Mouse (Mus musculus) heart, postnatal 25 days (tissue): ENCODE measurements at regions not wholly inside any gene's neighbourhood (a gene's known extent, or its start where the extent isn't known, plus 50 kb on each side); places are given as distances from the start of the nearest gene placed in this dataset.
"Not testable (repeated sequence)": the region's sequence is repeated elsewhere in the genome, so short reads cannot be mapped to it uniquely, and the experiment has no call there.

ENCODE experiments used
- DNase-seq: peaks from one replicate; pipeline ENCODE4 v3.0.0; 2022; ENCODE audit warnings: low spot score
- intact Hi-C: fragments of 180-260 bp; cut with DNase I; formaldehyde crosslinking; loops from one replicate; pipeline ENCODE4 v1.15.1; 2025

DNA sequence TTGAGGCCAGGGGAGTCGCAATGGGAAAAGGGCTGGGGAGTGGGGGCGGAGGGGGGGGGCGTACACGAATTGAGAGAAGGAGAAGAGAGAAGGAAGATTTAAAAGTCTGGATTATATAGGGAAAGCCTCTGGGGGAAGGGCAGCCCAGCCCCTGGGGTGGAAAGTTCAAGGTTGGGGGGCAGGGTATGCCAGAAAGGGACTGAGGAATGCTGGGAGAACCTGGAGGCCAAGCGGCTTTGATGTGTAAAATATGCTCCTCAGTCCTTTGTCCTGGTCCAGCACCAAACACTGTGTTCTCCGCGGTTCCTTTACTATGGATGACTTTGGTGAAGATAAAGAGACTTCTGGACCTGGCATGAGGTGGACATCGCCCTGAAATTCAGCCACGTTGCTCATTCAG lies 117.8 kb upstream of the Rhobtb1 start:
- intact Hi-C loops, result no loop called here
- no peak for DNase-seq

DNA sequence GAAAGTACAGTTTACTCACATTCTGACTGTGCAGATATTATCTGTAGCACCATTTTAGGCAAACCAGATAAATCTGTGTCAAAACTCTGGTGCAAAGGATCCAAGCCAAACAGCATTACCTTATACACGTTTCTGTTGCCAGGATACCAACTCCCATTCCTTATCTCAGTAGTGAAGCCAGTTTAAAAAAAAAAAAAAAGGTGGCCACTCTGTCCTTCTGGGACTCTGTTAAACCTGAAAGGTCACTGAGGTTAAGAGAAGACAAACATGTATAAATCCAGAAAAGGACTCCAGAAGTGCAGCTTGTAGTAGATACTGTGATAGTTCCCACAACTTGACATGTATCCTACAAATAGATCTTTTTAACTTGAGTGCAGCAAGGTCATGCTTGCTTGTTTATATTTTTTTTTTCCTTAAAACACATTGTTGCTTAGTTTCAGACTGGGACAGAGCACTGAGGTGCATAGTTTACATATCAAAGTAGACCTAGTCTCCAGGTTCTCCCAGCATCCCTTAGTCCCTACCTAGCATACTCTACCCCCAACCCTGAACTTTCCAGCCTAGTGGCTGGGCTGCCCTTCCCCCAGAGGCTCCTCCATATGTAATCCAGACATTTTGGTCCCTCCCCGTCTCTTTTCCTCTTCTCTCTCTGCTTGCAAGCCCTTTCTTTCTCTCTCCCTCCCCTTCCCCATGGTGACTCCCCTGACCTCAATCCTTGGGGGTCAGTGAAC lies 116.7 kb upstream of the Rhobtb1 start:
- no peak for DNase-seq
- intact Hi-C loops, result no loop called here

DNA sequence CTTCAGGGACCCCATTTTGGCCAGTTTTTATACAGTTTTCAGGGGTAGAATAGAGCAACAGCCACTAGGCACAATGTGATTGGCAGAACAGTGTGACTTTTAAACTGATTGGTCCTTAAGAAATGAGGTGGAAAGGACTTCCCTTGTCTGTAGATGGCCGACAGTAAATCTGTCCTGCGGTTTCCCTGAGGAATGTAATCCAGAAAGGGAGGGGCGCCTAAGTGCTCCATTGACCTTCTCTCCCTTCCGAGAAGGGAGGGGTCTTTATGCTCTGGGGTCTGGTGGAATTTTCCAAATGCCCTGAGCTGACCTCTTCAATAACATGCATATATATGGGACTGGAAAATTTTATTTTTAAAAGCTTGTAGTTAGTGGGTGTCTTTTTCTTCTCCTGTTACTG lies 115.7 kb upstream of the Rhobtb1 start:
- intact Hi-C loops, DNase-seq: not testable (repeated sequence)

DNA sequence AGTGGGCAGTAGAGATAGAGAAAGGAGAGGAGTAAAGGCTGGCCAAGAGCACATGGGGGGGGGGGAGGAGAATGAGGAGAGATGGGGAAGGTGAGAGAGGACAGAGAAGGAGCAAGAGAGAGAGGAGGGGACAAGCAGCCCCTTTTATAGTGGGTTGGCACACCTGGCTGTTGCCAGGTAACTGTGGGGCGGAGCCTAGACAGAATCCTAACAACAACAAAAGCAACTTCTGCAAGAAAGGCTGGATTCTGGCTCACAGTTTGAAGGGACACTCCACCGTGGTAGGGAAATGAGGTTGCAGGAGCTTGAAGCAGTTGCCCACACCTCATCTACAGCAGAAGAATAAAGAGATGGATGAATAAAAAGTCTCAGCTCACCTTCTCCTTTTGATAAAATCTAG lies 115.1 kb upstream of the Rhobtb1 start:
- intact Hi-C loops, result no loop called here
- no peak for DNase-seq

DNA sequence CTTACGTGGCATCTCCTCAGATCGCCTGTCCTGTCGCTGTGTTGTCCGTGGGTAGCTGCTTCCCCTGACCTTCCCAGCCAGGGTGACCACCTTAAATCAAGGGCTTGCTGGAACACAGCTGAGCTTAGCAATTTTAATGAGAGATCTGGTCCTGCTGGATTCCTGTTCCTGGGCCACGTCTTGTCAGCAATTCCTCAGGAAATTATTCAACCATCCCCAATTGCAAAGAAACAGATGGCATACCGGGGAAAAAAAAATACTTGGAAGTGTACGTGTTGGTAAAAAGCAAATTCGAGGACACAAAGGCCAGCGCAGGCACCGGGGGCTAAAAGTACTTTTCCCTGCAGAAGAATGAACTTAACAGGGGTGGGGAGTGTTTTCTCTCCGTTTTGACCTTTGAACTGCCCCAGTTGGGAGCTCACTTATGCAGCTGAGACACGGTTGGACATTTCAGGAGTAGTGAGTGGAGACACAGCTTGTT lies 107.0 kb upstream of the Rhobtb1 start:
- intact Hi-C loops, result no loop called here
- no peak for DNase-seq

DNA sequence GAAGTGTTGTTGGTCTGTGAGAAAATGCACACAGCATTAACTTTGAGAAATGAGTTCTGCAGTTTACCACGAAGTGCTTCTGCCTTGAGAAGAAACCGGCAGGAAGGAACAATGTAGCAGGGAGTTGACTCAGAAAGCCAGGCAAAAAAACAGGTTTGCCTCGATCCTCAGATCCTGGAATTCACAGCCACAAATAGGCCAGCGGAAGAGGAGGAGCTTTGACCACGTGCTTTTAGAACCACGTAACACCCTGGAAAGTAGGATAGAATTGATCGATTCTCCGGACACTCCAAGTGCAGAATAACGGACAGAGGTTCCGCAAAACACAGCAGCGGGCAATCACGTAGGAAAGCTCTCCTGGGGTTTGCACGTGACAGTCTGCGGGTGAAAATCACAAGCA lies 106.0 kb upstream of the Rhobtb1 start:
- DNase-seq, result no peak
- intact Hi-C loops, result no loop called here

DNA sequence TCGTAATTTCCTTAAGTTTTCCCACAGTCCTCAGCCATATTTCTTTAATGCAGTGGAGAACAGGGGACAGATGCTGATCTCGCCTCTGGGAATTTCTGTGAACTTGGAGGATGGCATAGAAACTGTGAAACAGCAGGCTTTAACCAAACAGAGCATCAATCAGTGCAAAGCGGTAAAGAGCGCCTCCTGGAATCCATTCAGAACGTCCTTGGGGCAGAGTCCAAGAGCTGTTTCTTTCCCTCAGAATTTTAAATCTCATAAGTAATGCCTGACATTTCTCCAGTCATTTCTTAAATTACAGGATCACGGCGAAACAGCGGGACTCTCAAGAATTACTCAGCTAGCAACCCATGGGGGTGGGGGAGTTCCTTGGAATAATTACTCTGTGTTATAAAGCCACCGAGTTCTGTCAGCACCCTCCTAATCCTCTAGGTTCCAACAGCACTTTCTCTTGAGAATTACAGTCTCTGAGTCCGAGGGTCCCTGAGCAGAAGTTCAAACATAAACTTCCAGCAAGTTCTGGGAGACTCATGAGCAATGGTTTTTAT lies 105.2 kb upstream of the Rhobtb1 start:
- intact Hi-C loops, result no loop called here
- no peak for DNase-seq

DNA sequence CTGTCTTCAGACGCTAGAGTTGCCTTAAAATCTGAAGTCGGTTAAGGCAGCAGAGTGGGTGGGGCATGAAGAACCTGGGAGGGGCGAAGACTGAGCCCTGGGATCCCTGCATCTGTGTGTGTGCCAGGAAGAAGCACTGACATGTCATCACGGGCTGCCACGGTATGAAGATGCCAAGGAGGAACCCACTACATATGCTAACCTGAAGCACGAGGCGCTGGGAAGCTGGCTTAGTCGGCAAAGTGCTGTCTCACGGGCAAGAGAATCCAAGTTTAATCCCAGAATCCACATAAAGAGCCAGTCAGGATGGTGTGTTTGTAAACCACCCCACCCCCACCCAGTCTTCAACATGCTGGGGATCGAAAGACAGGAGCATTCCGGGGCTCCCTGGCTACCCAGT lies 73.2 kb upstream of the Rhobtb1 start:
- no peak for DNase-seq
- intact Hi-C loops, result no loop called here

DNA sequence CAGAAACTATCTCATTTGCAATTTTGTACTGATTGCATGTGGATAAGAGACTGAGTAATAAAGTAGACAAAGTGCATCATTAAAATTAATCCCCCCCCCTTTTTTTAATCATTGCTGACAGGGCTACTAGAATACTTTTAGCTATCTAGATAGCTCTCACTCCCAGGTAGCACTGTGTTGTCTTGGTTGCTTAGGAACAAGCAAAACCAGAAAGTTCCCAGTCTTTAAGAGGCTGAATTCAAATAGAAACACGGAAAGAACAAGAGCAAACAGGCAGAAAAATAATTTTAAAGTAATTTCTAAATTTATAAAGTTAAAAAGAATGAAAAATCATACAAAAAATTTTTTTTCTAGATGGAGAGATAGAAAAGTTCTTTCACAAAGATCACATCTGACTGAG lies 65.0 kb upstream of the Rhobtb1 start:
- intact Hi-C loops, result no loop called here

DNA sequence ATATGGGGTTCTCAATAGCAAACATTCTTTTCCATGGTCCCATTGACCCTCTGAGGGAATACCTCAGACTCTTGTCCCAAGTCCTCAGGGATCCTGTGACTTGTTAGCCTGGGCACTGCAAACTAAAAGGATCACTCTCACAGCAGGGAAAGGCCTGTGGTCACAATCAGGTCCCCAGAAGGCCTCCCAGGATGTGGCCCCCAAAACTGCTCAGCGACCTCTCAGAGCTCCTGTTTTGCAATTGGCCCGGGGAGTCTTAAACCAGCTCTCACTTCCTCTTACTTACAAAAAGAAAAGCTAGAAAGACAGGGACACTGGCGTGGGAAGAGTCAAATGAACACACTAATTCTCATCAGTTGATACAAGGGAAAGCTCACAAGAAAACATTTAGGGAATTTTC lies 59.4 kb upstream of the Rhobtb1 start:
- no peak for DNase-seq
- intact Hi-C loops, result no loop called here

More for the DNA sequence above, 65.0 kb upstream of the Rhobtb1 start:
- no peak for DNase-seq

DNA sequence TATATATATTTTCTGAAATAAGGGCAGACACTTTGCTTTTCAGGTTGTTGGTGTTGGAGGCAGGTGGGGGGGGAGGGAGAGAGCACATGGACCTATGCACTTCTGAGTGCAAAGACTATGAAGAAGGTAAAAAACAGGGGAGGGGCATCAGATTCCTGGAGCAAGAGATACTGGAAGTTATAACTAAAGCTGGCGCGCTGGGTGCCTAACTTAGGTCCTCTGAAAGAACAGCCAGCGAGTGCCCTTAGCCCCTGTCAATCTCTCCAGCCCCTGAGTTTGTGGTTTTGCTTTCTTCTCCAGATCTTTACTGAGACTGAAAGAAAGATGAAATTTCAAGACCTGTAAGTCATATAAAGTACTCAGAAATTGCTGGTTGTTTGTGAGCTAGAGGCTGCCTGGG lies 51.2 kb upstream of the Rhobtb1 start:
- no peak for DNase-seq
- intact Hi-C loops, result loop anchor here (10.0 kb wide), 1 partner anchor 195 kb away; no protein-coding TSS in a partner anchor

DNA sequence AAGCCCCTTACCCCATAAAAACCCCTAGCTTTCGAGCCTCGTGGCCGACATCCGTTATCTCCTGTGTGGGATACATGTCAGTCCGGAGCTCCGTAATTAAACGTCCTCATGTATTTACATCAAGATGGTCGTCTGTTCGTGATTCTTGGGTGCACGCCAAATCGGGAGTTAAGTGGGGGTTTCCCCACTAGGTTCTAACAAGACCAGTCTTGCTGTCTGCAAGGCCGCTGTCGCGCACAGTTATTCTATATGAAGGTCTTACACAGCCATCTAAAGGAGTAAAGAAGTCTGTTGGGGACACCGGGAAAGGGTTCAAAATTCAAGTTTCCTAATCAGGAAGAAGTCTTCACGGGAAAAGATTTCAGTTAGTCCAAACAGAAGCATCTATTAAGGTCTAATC lies 50.5 kb upstream of the Rhobtb1 start:
- not testable (repeated sequence) for DNase-seq
- intact Hi-C loops, result loop anchor here (10.0 kb wide), 1 partner anchor 196 kb away; no protein-coding TSS in a partner anchor
